Mouse (Mus musculus) cerebellum, postnatal 36 days (tissue): ENCODE measurements around the gene Pkp4.

ENCODE experiments used
- DNase-seq, 2 experiments: peaks; one replicate each; pipeline ENCODE4 v3.0.0; 2021 to 2022; ENCODE audit warnings: mixed read lengths in 2 of 2

Gene Pkp4

DNA sequence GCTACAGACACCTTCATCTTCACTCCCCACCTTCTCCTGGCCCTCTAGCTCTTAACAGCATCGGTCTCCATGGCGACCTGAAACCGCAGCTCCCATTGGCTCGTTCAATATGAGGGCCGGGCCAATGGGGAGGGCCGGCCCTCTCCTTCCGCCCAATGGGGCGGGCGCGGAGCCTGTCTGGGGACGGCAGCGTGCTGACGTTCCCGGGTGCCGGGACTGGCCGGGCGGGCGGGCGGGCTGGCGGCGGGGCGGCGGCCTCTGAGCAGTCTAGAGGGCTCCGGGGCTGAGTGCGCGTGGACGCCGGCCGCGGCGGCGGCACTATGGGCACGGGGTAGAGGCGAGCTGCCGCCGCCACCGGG lies at the start of gene Pkp4, which contains the start of gene Ccdc148:
Gene Pkp4, plus strand, starts transcription at position 246 of the 359 bp plus-strand sequence.
Gene Ccdc148, minus strand, starts transcription at position 79 of the 359 bp plus-strand sequence.
- DNase-seq: peak; percentile 86 to 92

DNA sequence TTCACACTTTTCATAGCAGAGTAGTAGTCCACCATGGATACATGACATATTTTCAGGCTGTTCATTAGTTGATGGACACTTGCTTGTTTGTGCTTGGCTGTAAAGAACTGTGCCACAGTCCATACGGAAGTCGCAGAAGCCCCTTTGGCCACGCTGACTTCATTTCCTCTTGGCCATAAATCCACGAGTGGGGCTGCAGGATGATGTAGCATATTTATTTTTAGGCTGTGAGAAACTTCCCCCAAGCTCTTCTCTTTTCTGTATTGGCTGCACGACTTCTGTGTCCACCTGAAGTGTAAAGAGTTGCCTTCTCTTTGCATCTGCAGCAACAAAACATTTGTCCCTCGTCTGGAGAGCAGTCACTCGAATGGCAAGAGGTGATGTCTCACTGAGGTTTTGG lies 31.6 kb upstream of the Pkp4 start:
- DNase-seq: no peak

DNA sequence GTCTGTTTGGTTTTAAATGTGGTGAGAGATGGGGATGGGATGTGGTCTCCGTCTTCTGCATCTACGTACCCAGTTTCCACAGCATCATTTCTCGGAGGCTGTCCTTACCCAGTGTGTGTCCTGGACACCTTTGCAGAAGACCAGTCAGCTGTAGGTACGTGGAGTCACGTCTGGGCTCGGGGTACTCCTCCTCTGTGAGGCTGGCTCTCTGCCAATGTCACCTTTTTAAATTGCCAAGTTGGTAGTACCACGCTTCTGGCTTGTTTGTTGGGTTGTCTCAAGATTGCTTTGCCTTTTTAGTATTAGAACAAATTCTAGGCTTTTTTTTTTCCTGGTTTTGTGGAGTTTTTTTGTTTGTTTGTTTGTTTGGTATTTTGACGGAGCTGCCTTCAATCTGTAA lies 30.8 kb upstream of the Pkp4 start:
- DNase-seq: peak in 1 of 2 experiments; percentile 19

- no peak for DNase-seq
Measured at GRCm38 (mm10) chr2:59131044-59131443, 29.6 kb upstream of the Pkp4 start.

GRCm38 (mm10) chr2:59155428-59155827 lies 5.2 kb upstream of the Pkp4 start:
- DNase-seq: no peak

DNA sequence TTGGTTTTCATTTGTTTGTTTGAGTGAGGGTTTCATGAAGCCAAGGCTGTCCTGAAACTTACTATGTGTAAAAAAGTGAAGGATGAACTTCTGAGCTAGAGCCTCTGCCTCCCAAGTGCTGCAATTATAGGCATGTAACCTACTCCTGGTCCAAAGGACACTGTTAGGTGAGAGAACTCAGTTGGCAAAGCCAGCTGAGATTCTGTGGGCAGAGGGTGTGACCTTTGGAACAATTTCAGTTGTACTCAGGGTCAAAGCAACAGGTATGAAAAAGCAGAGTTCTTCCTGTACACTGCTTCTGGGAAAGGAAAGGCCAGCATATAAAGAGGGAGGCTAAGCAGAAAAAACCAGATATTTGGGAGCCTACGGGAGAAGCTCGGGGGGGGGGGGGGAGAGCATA lies 2.5 kb upstream of the Pkp4 start:
- no peak for DNase-seq

DNA sequence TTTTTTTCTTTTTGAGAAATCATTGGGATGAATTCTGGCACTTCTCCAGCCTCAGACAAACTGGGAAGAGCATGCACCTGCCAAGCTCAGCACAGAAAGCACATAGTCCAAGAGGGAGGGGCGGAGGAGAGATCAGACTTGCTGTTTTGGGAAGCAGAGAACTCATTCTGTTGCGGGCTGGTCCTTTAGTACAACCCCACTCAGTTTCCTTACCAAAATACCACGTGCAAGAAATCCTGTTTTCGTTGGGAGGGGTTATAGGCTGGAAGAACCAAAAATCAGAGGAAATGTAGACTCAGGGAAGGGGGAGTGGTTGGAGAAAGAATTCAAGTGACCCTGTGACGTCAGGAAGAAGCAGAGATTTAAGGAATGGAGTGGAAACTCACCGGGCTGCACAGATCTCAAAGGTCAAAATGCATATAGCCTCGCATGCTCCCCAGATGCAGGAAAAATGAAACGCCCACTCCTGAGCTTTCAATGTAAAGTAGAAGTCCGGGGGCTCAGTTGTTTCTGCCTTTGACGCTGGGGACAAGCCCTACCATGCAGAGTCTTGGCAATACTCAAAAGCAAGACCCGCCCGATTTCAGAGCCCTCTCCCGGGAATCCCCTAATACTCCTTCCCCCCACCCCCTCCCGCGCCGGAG lies 567 bp upstream of the Pkp4 start:
- DNase-seq: peak in 1 of 2 experiments; percentile 34

- peak in 1 of 2 experiments; percentile 64 for DNase-seq
Measured at GRCm38 (mm10) chr2:59161021-59161440, 381 bp downstream of the Pkp4 start.

GRCm38 (mm10) chr2:59161441-59162284 lies 1.0 kb downstream of the Pkp4 start:
- DNase-seq: peak; percentile 69 to 77

DNA sequence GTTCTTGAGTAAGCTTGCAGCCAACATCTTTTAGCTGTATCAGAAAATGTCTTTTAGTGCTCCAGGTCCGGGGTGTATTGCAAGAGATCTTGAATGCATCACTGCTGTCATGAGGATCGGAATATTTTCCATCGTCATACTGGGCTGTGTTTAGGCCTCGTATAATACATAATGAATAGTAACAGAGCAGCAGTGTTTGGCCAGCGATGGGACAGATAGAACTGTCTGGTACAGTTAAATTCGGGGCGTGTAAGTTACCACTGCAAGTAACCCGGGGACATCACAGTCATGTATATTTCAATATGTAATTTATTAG lies 1.6 kb downstream of the Pkp4 start:
- peak in 1 of 2 experiments; percentile 46 for DNase-seq

DNA sequence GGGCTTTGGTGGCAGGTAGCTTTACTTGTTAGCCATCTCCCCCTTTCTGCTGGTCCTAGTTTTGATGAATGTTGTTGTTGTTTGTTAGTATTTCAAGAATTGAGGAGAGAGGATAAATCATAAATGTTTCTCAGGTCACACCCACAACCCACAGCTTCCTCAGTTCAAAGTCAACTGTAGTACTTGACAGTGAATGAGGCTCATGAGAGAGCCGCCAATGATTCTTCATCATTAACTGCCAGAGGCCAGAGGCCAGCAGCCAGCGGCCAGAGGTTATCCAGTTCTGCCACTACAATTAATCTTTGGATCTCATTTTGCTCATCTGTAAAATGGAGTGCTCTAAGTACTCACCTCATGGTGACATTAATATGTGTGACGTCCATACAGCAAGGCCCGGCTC lies 6.3 kb downstream of the Pkp4 start:
- no peak for DNase-seq

- DNase-seq: peak in 1 of 2 experiments; percentile 52
Measured at GRCm38 (mm10) chr2:59167830-59168229, 7.2 kb downstream of the Pkp4 start.

GRCm38 (mm10) chr2:59169572-59170207 lies 9.0 kb downstream of the Pkp4 start:
- no peak for DNase-seq

DNA sequence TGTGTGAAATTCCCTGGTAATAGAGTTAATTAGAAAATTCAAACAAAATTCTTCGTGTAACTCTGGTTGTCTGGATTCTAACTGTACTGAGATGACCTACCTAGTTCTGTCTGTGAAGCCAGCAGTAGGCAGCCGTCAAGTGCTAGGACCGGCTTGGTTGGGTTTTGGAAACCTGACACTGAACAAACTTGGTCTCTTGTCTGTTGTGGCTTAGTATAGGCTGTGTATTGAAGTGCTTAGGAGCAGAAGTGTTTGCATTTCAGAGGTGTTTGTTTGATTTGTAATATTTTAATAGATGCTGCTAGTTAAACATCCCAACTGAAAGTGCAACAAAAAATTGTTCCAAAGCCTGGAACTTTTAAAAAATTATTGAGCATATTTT lies 9.5 kb downstream of the Pkp4 start:
- no peak for DNase-seq

DNA sequence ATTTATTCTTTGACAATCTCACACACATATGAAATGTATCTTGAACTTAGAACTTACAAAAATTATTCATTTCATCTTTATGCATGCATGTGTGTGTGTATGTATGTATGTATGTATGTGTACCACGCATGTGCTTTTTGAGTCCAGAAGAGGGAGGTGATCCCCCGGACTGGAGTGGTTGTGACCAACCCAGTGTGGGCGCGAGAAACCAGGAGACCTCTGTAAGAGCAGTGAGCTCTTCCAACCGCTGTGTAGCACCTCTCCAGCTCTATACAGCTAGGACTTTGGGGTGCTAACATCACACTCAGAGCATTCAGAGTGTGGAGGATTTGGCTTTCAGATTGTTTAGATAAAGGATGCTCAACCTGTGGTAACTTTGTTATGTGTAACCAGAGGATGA lies 9.9 kb downstream of the Pkp4 start:
- DNase-seq: no peak

DNA sequence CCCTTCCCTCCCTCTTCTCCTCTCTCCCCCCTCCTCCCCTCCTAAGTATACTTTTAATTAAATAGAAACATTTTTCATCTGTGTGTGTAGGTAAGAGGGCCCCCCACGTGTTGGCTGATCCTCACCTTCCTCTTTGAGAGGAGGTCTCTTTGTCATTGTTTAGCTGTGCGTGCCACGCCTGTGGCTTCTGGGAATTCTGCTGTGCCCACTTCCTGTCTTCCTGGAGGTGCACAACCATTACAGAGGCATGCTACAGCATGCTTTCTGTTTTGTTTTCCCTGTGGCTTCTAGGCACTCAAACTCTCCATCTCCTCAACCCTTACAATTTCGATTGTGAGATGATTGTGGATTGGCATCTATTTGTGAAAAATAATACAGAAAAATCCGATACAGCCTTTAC lies 10.9 kb downstream of the Pkp4 start:
- DNase-seq: no peak

DNA sequence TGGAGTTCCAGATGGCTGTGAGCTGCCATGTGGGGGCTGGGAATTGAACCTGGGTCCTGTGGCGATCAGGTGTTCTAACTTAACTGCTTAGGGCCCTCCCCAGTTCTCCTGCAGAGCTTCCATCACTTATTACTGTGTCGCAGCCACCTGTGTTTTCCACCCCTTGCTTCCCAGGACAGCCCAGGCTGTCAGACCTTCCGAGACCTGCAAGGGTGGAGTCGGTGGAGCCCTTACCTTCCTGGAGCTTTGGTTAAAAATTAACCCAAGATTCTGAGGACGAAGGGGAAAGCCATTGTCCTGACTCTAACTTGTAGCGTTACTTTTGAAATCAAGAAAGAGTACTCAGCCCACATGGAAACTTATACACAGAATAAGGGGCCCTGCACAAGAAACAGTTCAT lies 15.3 kb downstream of the Pkp4 start:
- no peak for DNase-seq

DNA sequence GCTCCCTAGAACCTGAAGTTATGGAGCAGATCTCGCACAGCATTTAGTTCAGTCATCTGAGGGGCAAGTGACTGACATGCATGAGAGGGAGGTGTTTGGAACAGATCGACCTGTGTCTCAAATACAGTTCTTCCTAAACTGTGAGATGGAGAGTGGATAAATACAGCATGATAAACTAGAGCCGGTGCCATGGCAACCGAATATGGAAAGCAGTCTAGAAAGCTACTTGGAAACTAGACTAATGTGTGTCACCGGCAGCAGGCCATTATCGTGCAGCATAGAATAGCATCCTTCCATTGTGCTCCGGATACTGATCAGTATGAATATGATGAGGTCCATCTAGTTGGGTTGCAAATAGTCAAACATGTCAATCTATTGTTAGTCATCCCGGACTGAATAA lies 17.5 kb downstream of the Pkp4 start:
- peak in 1 of 2 experiments; percentile 28 for DNase-seq

- DNase-seq: no peak
Measured at GRCm38 (mm10) chr2:59178960-59179359, 18.3 kb downstream of the Pkp4 start.

DNA sequence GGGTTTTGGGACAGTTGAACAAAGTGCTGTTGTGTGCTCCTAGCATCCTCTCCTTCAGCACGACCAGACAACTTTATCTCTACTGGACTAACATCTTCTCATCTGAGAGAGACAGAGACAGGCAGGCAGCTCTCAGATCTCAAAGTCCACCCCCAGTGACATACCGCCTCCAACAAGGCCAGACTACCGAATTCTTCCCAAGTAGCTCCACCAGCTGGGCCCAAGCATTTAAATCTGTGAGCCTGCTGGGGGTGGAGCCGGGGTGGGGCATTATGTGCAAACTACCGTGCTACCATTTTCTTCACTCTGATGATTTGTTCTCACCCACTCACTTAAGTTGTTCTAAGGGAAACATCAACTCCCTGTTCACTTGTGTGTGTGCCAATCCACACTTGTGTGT lies 18.8 kb downstream of the Pkp4 start:
- DNase-seq: no peak

- peak; percentile 46 to 62 for DNase-seq
Measured at GRCm38 (mm10) chr2:59181321-59182113, 20.9 kb downstream of the Pkp4 start.

DNA sequence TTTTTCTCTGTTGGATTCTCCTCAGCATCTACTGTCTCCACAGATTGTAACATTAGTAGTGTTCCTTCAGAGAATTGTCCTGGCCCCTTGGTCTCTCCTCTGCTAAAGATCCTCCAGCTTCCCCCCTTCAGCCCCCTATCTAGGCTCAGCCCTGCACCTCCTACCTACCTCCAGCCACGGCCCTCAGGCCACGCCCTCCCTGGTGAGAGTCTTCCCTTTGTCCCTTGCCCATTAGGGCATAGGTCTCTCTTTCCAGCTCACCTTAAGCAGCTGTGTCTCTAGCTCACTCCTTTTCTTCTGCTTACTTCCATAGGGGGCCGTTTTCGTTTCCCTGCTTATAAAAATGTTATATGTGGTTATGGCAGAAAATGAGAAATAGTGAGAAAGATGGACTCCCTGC lies 22.9 kb downstream of the Pkp4 start:
- no peak for DNase-seq
